Mouse (Mus musculus) spleen, adult 2 months (tissue): ENCODE measurements around the gene Pla2g10.
"Not testable (repeated sequence)": the region's sequence is repeated elsewhere in the genome, so short reads cannot be mapped to it uniquely, and the experiment has no call there.

ENCODE experiments used
- CTCF ChIP-seq: fragments of 200-500 bp; IDR thresholded peaks from 2 replicates; pipeline ENCODE4 v1.5.1; 2011; ENCODE audit warnings: mild to moderate bottlenecking, inconsistent platforms; ENCODE audit not compliant: insufficient read depth, insufficient read length, insufficient replicate concordance; ENCODE audit errors: extremely low read depth
- POLR2A ChIP-seq: fragments of 200-500 bp; IDR thresholded peaks from 2 replicates; pipeline ENCODE4 v1.6.1; 2011; ENCODE audit warnings: low read depth, low read length, inconsistent platforms

DNA sequence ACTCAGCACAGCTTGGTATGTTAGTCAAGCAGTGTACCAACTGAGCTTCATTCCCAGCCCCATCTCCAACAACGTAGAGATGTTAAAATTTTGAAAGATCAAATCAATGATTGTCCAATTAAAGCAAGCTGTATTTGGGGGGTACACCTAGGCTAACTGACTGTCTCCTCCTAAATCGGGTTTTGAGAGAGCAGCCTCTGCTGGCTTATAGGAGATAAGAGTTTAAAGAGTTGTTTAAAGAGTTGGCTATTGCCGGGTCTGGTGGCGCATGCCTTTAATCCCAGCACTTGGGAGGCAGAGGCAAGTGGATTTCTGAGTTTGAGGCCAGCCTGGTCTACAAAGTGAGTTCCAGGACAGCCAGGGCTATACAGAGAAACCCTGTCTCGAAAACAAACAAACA lies 59.9 kb downstream of the Pla2g10 start:
- TF ChIP-seq POLR2A, CTCF: not testable (repeated sequence)
